Mouse (Mus musculus) hindbrain, postnatal 0 days (tissue): ENCODE measurements around the gene Klhl3. TPM values are rescaled to one million over a fixed set of nuclear protein-coding genes. Genes with fewer than 3 reads are reported as not detected.
A peak's percentile ranks its signal among the peaks of the same experiment; 100 is the strongest.
"Not testable (repeated sequence)": the region's sequence is repeated elsewhere in the genome, so short reads cannot be mapped to it uniquely, and the experiment has no call there.

ENCODE experiments used
- ATAC-seq: fragments of 200-750 bp; cut with Nextera tagmentation; 2 replicates; pipeline ENCODE4 v1.8.0; 2017; ENCODE audit warnings: mild to moderate bottlenecking, moderate TSS enrichment, moderate library complexity
- DNase-seq: peaks from one replicate; pipeline ENCODE4 v3.0.0-alpha.2; 2015; ENCODE audit warnings: low spot score
- H3K27ac ChIP-seq: fragments of 300-500 bp; sonication (generic); 2 replicates; pipeline ENCODE4 v1.5.1; 2014; ENCODE audit warnings: mild to moderate bottlenecking
- H3K27me3 ChIP-seq: fragments of 300-500 bp; sonication (generic); 2 replicates; pipeline ENCODE4 v1.6.1; 2014; ENCODE audit warnings: low read length, mixed read lengths; ENCODE audit not compliant: insufficient read depth
- H3K36me3 ChIP-seq: fragments of 300-500 bp; sonication (generic); 2 replicates; pipeline ENCODE4 v1.6.1; 2014; ENCODE audit warnings: low read length, mixed read lengths; ENCODE audit not compliant: insufficient read depth
- H3K4me1 ChIP-seq: fragments of 300-500 bp; sonication (generic); 2 replicates; pipeline ENCODE4 v1.6.1; 2014; ENCODE audit warnings: antibody characterized with exemption, low read length, mixed read lengths; ENCODE audit not compliant: insufficient read depth
- H3K4me2 ChIP-seq: fragments of 300-500 bp; sonication (generic); 2 replicates; pipeline ENCODE4 v1.6.1; 2014; ENCODE audit warnings: low read depth, mild to moderate bottlenecking, low read length, moderate library complexity, mixed read lengths
- H3K4me3 ChIP-seq: fragments of 300-500 bp; sonication (generic); 2 replicates; pipeline ENCODE4 v1.5.1; 2014; ENCODE audit warnings: low read length
- H3K9ac ChIP-seq: fragments of 300-500 bp; sonication (generic); replicated peaks from 2 replicates; pipeline ENCODE4 v1.6.1; 2014; ENCODE audit warnings: mild to moderate bottlenecking, low read length, moderate library complexity, mixed read lengths
- H3K9me3 ChIP-seq: fragments of 300-500 bp; sonication (generic); 2 replicates; pipeline ENCODE4 v1.6.1; 2016; ENCODE audit warnings: low read length, mixed read lengths
- CTCF ChIP-seq: IDR thresholded peaks from 2 replicates; pipeline ENCODE4 v1.5.1; 2016; ENCODE audit warnings: antibody characterized with exemption, control low read depth, low read depth
- WGBS: fragments of 180-500 bp; shearing (Covaris S2); extraction: QIAGEN DNeasy Blood & Tissue Kit; methylation state at CpG from one replicate; pipeline ENCODE4 v1.1.7; 2014; 5-methylcytosine and 5-hydroxymethylcytosine counted together
- polyA plus RNA-seq: library from polyadenylated mRNA; unstranded; fragments of >200 nt; fragmentation: Nextera tagmentation; extraction: Ambion mirVana; gene quantifications from 2 replicates; pipeline ENCODE4 v1.2.1, GENCODE M21; 2015
- total RNA-seq: library from RNA; depleted of rRNA; stranded (reverse); fragments of >200 nt; gene quantifications from 2 replicates; pipeline ENCODE4 v1.2.3, GENCODE M21; 2014

Klhl3 gene
- total and polyA plus RNA-seq, 2 experiments from 2014 or later: 10.2 to 10.6 TPM

DNA sequence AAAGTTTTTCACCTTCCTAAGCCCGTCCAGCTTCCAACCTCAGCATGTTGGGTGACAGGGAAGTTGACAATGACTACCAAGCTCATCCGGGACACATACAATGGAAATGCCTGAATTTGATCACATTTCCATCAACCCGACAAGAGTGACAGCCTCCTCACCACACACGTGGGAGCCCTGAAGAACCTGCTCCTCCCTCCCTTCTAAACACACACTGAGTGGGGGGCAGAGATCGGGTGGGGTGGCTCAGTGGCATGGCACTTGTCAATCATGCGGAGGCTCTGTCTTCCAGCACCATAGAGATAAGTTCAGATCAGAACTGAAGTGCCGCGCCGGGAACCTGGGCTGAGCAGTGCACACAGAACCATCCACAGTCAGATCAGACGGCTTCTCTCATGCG, 37.0 kb upstream of the Klhl3 start:
- Histone ChIP-seq H3K4me1 (no peaks in the 10 kb centered on the region), H3K4me2 (no peak overlapping the region), H3K36me3 (no peaks in the 10 kb centered on the region), H3K9me3 (no peaks in the 10 kb centered on the region), H3K27me3 (no peaks in the 10 kb centered on the region), H3K9ac (no peak overlapping the region), H3K27ac (no peak overlapping the region), H3K4me3 (no peak overlapping the region)
- DNase-seq (no peak), ATAC-seq (no peak)
- WGBS: 81% methylated on average over 11 of the region's 11 CpGs
- no peak for TF ChIP-seq CTCF

DNA sequence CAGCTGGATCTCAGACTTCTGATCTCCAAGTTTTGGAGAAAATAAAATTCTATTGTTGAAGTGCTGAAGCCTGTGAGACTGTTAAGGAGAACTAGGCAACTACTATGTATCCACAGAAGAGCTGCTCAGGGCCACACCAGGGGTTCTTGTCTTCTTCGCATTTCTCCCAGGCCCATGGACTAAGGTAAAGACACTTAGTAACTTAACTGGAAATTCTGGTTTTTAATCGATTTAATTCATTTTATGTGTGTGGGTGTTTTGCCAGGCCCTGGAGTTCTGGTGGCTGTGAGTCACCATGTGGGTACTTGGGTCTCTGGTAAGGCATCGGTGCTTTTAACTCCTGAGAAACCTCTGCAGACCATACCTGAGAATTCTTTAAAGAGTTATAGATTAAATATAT, 36.2 kb upstream of the Klhl3 start:
- no peak for TF ChIP-seq CTCF
- 85% methylated on average over 3 of the region's 3 CpGs for WGBS
- DNase-seq (no peak), ATAC-seq (no peak)
- Histone ChIP-seq H3K4me3 (no peak overlapping the region), H3K36me3 (no peaks in the 10 kb centered on the region), H3K27ac (no peak overlapping the region), H3K4me1 (no peaks in the 10 kb centered on the region), H3K4me2 (no peak overlapping the region), H3K9ac (no peak overlapping the region), H3K9me3 (no peaks in the 10 kb centered on the region), H3K27me3 (no peaks in the 10 kb centered on the region)

DNA sequence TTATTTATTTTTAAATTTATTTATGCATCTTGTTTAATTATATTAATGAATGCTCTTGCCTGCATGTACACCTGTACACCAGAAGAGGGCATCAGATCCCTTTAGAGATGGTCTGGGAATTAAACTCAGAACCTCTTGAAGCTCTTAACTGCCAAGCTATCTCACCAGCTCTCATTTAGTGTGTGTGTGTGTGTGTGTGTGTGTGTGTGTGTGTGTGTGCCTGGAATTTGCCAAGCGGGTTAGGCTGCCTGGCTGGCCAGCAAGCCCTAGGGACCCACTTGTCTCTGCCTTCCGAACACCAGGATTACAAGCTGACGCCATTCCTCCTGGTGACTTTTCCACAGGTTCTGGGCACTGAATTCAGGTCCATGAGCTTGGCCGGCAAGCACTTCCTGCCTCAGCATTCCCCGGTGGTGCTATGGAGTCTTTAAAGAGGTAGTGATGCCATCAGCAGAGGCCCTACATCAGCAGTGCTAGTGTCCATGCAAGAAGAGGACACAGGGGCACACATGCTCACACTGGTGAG, 35.7 kb upstream of the Klhl3 start:
- ATAC-seq: peak; percentile 58; the same call in 1 of the 2 replicates
- Histone ChIP-seq H3K9me3 (no peaks in the 10 kb centered on the region), H3K36me3 (no peaks in the 10 kb centered on the region), H3K4me3 (peak overlapping the region; percentile 42), H3K4me2 (peak overlapping the region; percentile 86), H3K27me3 (no peaks in the 10 kb centered on the region), H3K9ac (no peak overlapping the region), H3K4me1 (no peaks in the 10 kb centered on the region), H3K27ac (peak overlapping the region; percentile 32; the same call in 1 of the 2 replicates)
- 34% methylated on average over 5 of the region's 5 CpGs for WGBS
- TF ChIP-seq CTCF: peak; percentile 69
- DNase-seq: peak; percentile 60

DNA sequence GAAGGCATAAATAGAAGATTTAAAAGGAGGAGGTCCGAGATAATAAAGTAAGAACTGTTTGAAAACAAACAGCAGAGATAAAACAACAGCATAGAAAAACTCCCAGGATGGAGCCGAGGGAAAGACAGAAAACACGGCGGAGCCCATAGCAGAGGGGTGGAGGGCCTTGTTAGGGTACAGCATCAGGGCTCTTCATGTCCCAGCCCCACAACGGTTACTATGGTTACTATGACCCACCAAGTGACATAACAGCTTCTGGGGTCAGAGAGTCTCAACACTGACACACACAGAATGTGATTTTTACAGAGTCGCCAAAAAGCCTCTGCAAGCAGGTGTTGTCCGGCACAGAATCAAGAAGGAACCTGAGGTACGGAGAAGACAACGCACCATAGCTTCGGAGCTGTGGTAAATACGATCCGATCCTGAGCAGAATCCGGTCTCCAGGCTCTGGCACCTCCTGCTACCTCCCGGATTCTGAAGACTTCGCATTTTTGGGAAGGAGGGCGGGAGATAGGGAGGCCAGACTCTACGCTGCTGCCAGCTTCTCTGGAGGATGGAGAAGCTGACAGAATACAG, 35.0 kb upstream of the Klhl3 start:
- DNase-seq (peak; percentile 83), ATAC-seq (peak; percentile 95)
- no peaks in the 10 kb centered on the region for H3K4me1 ChIP-seq
- H3K27me3 ChIP-seq: no peaks in the 10 kb centered on the region
- WGBS: under 1% methylated on average over 17 of the region's 17 CpGs
- no peaks in the 10 kb centered on the region for H3K36me3 ChIP-seq
- TF ChIP-seq CTCF: no peak
- no peaks in the 10 kb centered on the region for H3K9me3 ChIP-seq
- peak overlapping the region; percentile 86 for H3K4me2 ChIP-seq
- peak overlapping the region; percentile 28; the same call in 1 of the 2 replicates for H3K9ac ChIP-seq
- peak overlapping the region; percentile 32; the same call in 1 of the 2 replicates for H3K27ac ChIP-seq
- H3K4me3 ChIP-seq: peak overlapping the region; percentile 42

DNA sequence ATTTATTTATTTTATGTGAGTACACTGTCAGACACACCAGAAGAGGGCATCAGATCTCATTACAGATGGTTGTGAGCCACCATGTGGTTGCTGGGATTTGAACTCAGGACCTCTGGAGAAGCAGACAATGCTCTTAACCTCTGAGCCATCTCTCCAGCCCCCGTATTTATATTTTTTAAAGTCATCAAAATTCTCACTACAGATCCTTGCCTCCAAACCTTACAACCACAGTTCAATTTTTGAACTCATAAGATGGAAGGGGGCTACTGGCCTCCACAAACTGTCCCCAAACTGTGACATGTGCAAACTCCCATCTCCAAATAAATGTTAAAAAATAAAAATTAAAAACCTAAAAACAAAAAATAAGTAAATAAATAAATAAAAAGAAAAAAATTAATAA, 34.4 kb upstream of the Klhl3 start:
- H3K27ac ChIP-seq: no peak overlapping the region
- no peaks in the 10 kb centered on the region for H3K4me1 ChIP-seq
- no peak overlapping the region for H3K4me2 ChIP-seq
- no peak for TF ChIP-seq CTCF
- H3K4me3 ChIP-seq: no peak overlapping the region
- 90% methylated on average over 1 of the region's 1 CpGs for WGBS
- no peaks in the 10 kb centered on the region for H3K27me3 ChIP-seq
- DNase-seq (no peak), ATAC-seq (no peak)
- no peaks in the 10 kb centered on the region for H3K9me3 ChIP-seq
- no peaks in the 10 kb centered on the region for H3K36me3 ChIP-seq
- H3K9ac ChIP-seq: no peak overlapping the region

DNA sequence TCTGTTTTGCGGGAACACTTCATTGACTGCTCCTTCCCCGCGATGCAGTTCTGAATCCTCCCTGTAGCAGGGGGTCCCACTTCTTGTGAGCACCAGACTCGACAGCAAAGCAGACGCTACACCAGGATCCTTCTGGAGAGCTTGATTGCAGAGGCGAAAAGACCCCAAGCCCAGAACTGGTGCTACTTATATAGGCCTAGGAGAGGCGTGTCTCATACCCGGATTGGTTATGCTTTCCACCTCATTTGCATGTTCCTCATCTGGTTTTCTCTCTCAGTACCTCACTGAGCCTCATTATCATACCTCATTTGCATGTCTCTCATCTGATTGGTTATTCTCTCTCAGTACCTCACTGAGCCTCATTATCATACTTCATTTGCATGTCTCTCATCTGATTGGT, 33.2 kb upstream of the Klhl3 start:
- not testable (repeated sequence) for H3K9me3 ChIP-seq, H3K4me1 ChIP-seq, ATAC-seq, DNase-seq, H3K27me3 ChIP-seq, H3K27ac ChIP-seq, H3K9ac ChIP-seq, H3K4me3 ChIP-seq, H3K36me3 ChIP-seq, H3K4me2 ChIP-seq
- 93% methylated on average over 8 of the region's 8 CpGs for WGBS

DNA sequence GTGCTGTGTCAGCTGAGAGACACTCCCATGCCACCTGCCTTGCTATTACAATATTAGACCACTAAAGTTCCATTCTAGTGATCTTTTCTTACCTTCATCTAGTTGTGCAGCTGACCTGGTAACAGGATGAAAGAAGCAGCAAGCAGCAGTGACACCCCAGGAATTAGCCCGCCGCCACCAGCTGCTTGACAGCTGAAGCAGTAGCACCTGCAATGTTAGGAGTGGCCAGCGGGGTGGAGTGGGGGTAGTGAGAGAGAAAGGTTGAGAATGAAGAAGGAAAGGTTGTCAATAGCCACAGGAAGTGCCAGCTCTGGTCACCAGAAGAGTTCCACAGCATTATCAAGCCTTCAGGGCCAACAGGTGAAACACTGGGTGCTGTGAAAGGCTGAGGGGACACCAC, 18.3 kb upstream of the Klhl3 start:
- no peaks in the 10 kb centered on the region for H3K27me3 ChIP-seq
- TF ChIP-seq CTCF: peak; percentile 8; the same call in 1 of the 2 replicates
- H3K36me3 ChIP-seq: no peaks in the 10 kb centered on the region
- no peak for ATAC-seq
- 51% methylated on average over 3 of the region's 3 CpGs for WGBS
- H3K4me2 ChIP-seq: no peak overlapping the region
- no peaks in the 10 kb centered on the region for H3K4me1 ChIP-seq
- H3K27ac ChIP-seq: no peak overlapping the region
- DNase-seq: no peak
- no peaks in the 10 kb centered on the region for H3K9me3 ChIP-seq
- no peak overlapping the region for H3K9ac ChIP-seq
- no peak overlapping the region for H3K4me3 ChIP-seq
